Mouse (Mus musculus) forebrain, embryonic 14.5 days (tissue): ENCODE measurements at regions not wholly inside any gene's neighbourhood (a gene's known extent, or its start where the extent isn't known, plus 50 kb on each side); places are given as distances from the start of the nearest gene placed in this dataset.

Source experiments
- ATAC-seq: fragments of 200-750 bp; cut with Nextera tagmentation; 2 replicates; pipeline ENCODE4 v1.8.0; 2017; ENCODE audit warnings: mild to moderate bottlenecking, moderate library complexity
- DNase-seq: peaks from one replicate; pipeline ENCODE4 v3.0.0-alpha.2; 2015; ENCODE audit warnings: low spot score
- H3K27ac ChIP-seq: fragments of 300-500 bp; sonication (generic); 2 replicates; pipeline ENCODE4 v1.5.1; 2014; ENCODE audit warnings: low read depth, mild to moderate bottlenecking, control low read depth, low read length, moderate library complexity
- H3K27me3 ChIP-seq: fragments of 300-500 bp; sonication (generic); replicated peaks from 2 replicates; pipeline ENCODE4 v1.6.1; 2014; ENCODE audit warnings: low read length, control low read depth, mixed read lengths; ENCODE audit not compliant: control insufficient read depth, insufficient read depth
- H3K36me3 ChIP-seq: fragments of 300-500 bp; sonication (generic); 2 replicates; pipeline ENCODE4 v1.6.1; 2014; ENCODE audit warnings: low read length, control low read depth; ENCODE audit not compliant: control insufficient read depth, insufficient read depth
- H3K4me1 ChIP-seq: fragments of 300-500 bp; sonication (generic); 2 replicates; pipeline ENCODE4 v1.6.1; 2014; ENCODE audit warnings: antibody characterized with exemption, low read length, control low read depth; ENCODE audit not compliant: control insufficient read depth, insufficient read depth
- H3K4me2 ChIP-seq: fragments of 300-500 bp; sonication (generic); 2 replicates; pipeline ENCODE4 v1.6.1; 2014; ENCODE audit warnings: mild to moderate bottlenecking, control low read depth, low read length
- H3K4me3 ChIP-seq: fragments of 300-500 bp; sonication (generic); 2 replicates; pipeline ENCODE4 v1.5.1; 2014; ENCODE audit warnings: low read depth, low read length, control low read depth
- H3K9ac ChIP-seq: fragments of 300-500 bp; sonication (generic); 2 replicates; pipeline ENCODE4 v1.6.1; 2014; ENCODE audit warnings: mild to moderate bottlenecking, low read length, control low read depth, moderate library complexity
- H3K9me3 ChIP-seq: fragments of 300-500 bp; sonication (generic); replicated peaks from 2 replicates; pipeline ENCODE4 v1.6.1; 2016; ENCODE audit warnings: low read length, control low read depth, mixed read lengths; ENCODE audit not compliant: control insufficient read depth
- WGBS: fragments of 180-500 bp; shearing (Covaris S2); extraction: QIAGEN DNeasy Blood & Tissue Kit; methylation state at CpG from one replicate; pipeline ENCODE4 v1.1.7; 2014; 5-methylcytosine and 5-hydroxymethylcytosine counted together

GRCm38 (mm10) chr17:78023507-78024355, 176.3 kb upstream of the Crim1 start:
- WGBS = 67% methylated on average over 8 of the region's 8 CpGs
- Histone ChIP-seq H3K27ac (no peak overlapping the region), H3K4me3 (no peak overlapping the region), H3K27me3 (no peaks in the 10 kb centered on the region), H3K9me3 (no peaks in the 10 kb centered on the region), H3K4me1 (no peaks in the 10 kb centered on the region), H3K9ac (no peak overlapping the region), H3K36me3 (no peaks in the 10 kb centered on the region), H3K4me2 (no peak overlapping the region)
- ATAC-seq (no peak), DNase-seq (peak; percentile 21)

- Histone ChIP-seq H3K27ac (no peak overlapping the region), H3K4me1 (no peaks in the 10 kb centered on the region), H3K9me3 (no peaks in the 10 kb centered on the region), H3K9ac (no peak overlapping the region), H3K4me3 (no peak overlapping the region), H3K27me3 (no peaks in the 10 kb centered on the region), H3K4me2 (no peak overlapping the region), H3K36me3 (no peaks in the 10 kb centered on the region)
- DNase-seq (no peak), ATAC-seq (no peak)
- WGBS = 85% methylated on average over 3 of the region's 3 CpGs
Measured at GRCm38 (mm10) chr17:78024356-78024723, 175.7 kb upstream of the Crim1 start.

- Histone ChIP-seq H3K4me2 (no peak overlapping the region), H3K27me3 (no peaks in the 10 kb centered on the region), H3K4me1 (no peaks in the 10 kb centered on the region), H3K4me3 (no peak overlapping the region), H3K36me3 (no peaks in the 10 kb centered on the region), H3K27ac (no peak overlapping the region), H3K9ac (no peak overlapping the region), H3K9me3 (no peaks in the 10 kb centered on the region)
- 75% methylated on average over 7 of the region's 7 CpGs for WGBS
- ATAC-seq = no peak
- DNase-seq = no peak
Measured at GRCm38 (mm10) chr17:78025294-78025693, 174.8 kb upstream of the Crim1 start.

- H3K9ac ChIP-seq = no peak overlapping the region
- H3K36me3 ChIP-seq = no peaks in the 10 kb centered on the region
- WGBS = 82% methylated on average over 3 of the region's 3 CpGs
- no peaks in the 10 kb centered on the region for H3K9me3 ChIP-seq
- H3K4me1 ChIP-seq = no peaks in the 10 kb centered on the region
- no peaks in the 10 kb centered on the region for H3K27me3 ChIP-seq
- H3K4me3 ChIP-seq = no peak overlapping the region
- no peak overlapping the region for H3K27ac ChIP-seq
- H3K4me2 ChIP-seq = no peak overlapping the region
- DNase-seq (no peak), ATAC-seq (no peak)
Measured at GRCm38 (mm10) chr17:78035648-78036047, 164.4 kb upstream of the Crim1 start.

GRCm38 (mm10) chr17:78040338-78040737, 159.7 kb upstream of the Crim1 start:
- Histone ChIP-seq H3K4me2 (no peak overlapping the region), H3K4me3 (no peak overlapping the region), H3K4me1 (no peaks in the 10 kb centered on the region), H3K27ac (no peak overlapping the region), H3K9ac (no peak overlapping the region), H3K36me3 (no peaks in the 10 kb centered on the region), H3K9me3 (no peaks in the 10 kb centered on the region), H3K27me3 (no peaks in the 10 kb centered on the region)
- DNase-seq = peak; percentile 67
- 70% methylated on average over 1 of the region's 1 CpGs for WGBS
- ATAC-seq = peak; percentile 57; the same call in 1 of the 2 replicates

GRCm38 (mm10) chr17:78041204-78041603, 158.8 kb upstream of the Crim1 start:
- H3K9ac ChIP-seq = no peak overlapping the region
- no peaks in the 10 kb centered on the region for H3K27me3 ChIP-seq
- ATAC-seq = no peak
- no peak for DNase-seq
- 83% methylated on average over 4 of the region's 4 CpGs for WGBS
- no peak overlapping the region for H3K4me2 ChIP-seq
- H3K4me1 ChIP-seq = no peaks in the 10 kb centered on the region
- no peaks in the 10 kb centered on the region for H3K36me3 ChIP-seq
- no peaks in the 10 kb centered on the region for H3K9me3 ChIP-seq
- H3K4me3 ChIP-seq = no peak overlapping the region
- H3K27ac ChIP-seq = no peak overlapping the region

- no peaks in the 10 kb centered on the region for H3K4me1 ChIP-seq
- DNase-seq (no peak), ATAC-seq (no peak)
- no peak overlapping the region for H3K9ac ChIP-seq
- no peaks in the 10 kb centered on the region for H3K9me3 ChIP-seq
- H3K4me2 ChIP-seq = no peak overlapping the region
- H3K36me3 ChIP-seq = no peaks in the 10 kb centered on the region
- no peaks in the 10 kb centered on the region for H3K27me3 ChIP-seq
- H3K4me3 ChIP-seq = no peak overlapping the region
- H3K27ac ChIP-seq = no peak overlapping the region
- WGBS = 87% methylated on average over 9 of the region's 9 CpGs
Measured at GRCm38 (mm10) chr17:78049766-78050165, 150.3 kb upstream of the Crim1 start.

- H3K9me3 ChIP-seq = no peaks in the 10 kb centered on the region
- no peak overlapping the region for H3K4me2 ChIP-seq
- H3K27ac ChIP-seq = no peak overlapping the region
- H3K4me1 ChIP-seq = no peaks in the 10 kb centered on the region
- ATAC-seq = no peak
- H3K36me3 ChIP-seq = no peaks in the 10 kb centered on the region
- H3K9ac ChIP-seq = no peak overlapping the region
- H3K4me3 ChIP-seq = no peak overlapping the region
- no peak for DNase-seq
- WGBS = 91% methylated on average over 7 of the region's 7 CpGs
- no peaks in the 10 kb centered on the region for H3K27me3 ChIP-seq
Measured at GRCm38 (mm10) chr17:78050203-78050602, 149.8 kb upstream of the Crim1 start.

GRCm38 (mm10) chr17:78075892-78076291, 124.2 kb upstream of the Crim1 start:
- no peaks in the 10 kb centered on the region for H3K9me3 ChIP-seq
- H3K4me3 ChIP-seq = no peak overlapping the region
- H3K27ac ChIP-seq = no peak overlapping the region
- DNase-seq (no peak), ATAC-seq (no peak)
- no peaks in the 10 kb centered on the region for H3K27me3 ChIP-seq
- no peaks in the 10 kb centered on the region for H3K4me1 ChIP-seq
- H3K36me3 ChIP-seq = no peaks in the 10 kb centered on the region
- H3K9ac ChIP-seq = no peak overlapping the region
- no peak overlapping the region for H3K4me2 ChIP-seq
